Mouse (Mus musculus) cerebellum, adult (tissue): ENCODE results near the gene Clcn3.

Experiments used
- ATAC-seq: cut with Nextera tagmentation; 2 replicates; pipeline ENCODE4 v1.9.2; 2017; ENCODE audit warnings: mild to moderate bottlenecking, moderate library complexity, mixed read lengths; ENCODE audit not compliant: insufficient number of reproducible peaks, low FRiP score, low TSS enrichment

Clcn3 gene

GRCm38 (mm10) chr8:60954281-60955014 is 28.7 kb downstream of the Clcn3 start:
- peak; percentile 96 for ATAC-seq

GRCm38 (mm10) chr8:60952803-60953202 is 30.3 kb downstream of the Clcn3 start:
- ATAC-seq = no peak

- ATAC-seq = no peak
Measured at GRCm38 (mm10) chr8:60951757-60952156, 31.3 kb downstream of the Clcn3 start.

- peak; percentile 43; the same call in 1 of the 2 replicates for ATAC-seq
Measured at GRCm38 (mm10) chr8:60951271-60951670, 31.8 kb downstream of the Clcn3 start.

GRCm38 (mm10) chr8:60949859-60950258 is 33.2 kb downstream of the Clcn3 start:
- ATAC-seq = no peak

GRCm38 (mm10) chr8:60947503-60947902 is 35.6 kb downstream of the Clcn3 start:
- no peak for ATAC-seq

GRCm38 (mm10) chr8:60942867-60943266 is 40.2 kb downstream of the Clcn3 start:
- ATAC-seq = no peak

- ATAC-seq = no peak
Measured at GRCm38 (mm10) chr8:60938717-60939424, 44.2 kb downstream of the Clcn3 start.

GRCm38 (mm10) chr8:60933617-60934016 is 49.5 kb downstream of the Clcn3 start:
- ATAC-seq = no peak

GRCm38 (mm10) chr8:60920176-60920575 is 62.9 kb downstream of the Clcn3 start:
- ATAC-seq = no peak

- no peak for ATAC-seq
Measured at GRCm38 (mm10) chr8:60919069-60919468, 64.0 kb downstream of the Clcn3 start.

- ATAC-seq = no peak
Measured at GRCm38 (mm10) chr8:60912554-60912953, 70.5 kb downstream of the Clcn3 start.

GRCm38 (mm10) chr8:60912081-60912480 is 71.0 kb downstream of the Clcn3 start:
- no peak for ATAC-seq

GRCm38 (mm10) chr8:60900147-60900546 is 83.0 kb downstream of the Clcn3 start:
- ATAC-seq = no peak

- ATAC-seq = no peak
Measured at GRCm38 (mm10) chr8:60895878-60896277, 87.2 kb downstream of the Clcn3 start.

GRCm38 (mm10) chr8:60891757-60892156 is 91.3 kb downstream of the Clcn3 start:
- ATAC-seq = no peak

GRCm38 (mm10) chr8:60890520-60890874 is 92.6 kb downstream of the Clcn3 start:
- no peak for ATAC-seq

GRCm38 (mm10) chr8:60889843-60890519 is 93.1 kb downstream of the Clcn3 start, which contains the start of gene Hpf1:
Hpf1 (plus strand) TSS chr8:60890418.
- peak; percentile 99 for ATAC-seq

- ATAC-seq = no peak
Measured at GRCm38 (mm10) chr8:60889131-60889842, 93.8 kb downstream of the Clcn3 start.

- ATAC-seq = no peak
Measured at GRCm38 (mm10) chr8:60886736-60887135, 96.4 kb downstream of the Clcn3 start.
